Mouse (Mus musculus) urinary bladder, postnatal 4 days (tissue): ENCODE results near the gene Ryr2.
"Not testable (repeated sequence)": the region's sequence is repeated elsewhere in the genome, so short reads cannot be mapped to it uniquely, and the experiment has no call there.

Experiments used
- DNase-seq, 2 experiments: peaks; one replicate each; pipeline ENCODE4 v3.0.0; 2021 to 2022; ENCODE audit warnings: low spot score in 2 of 2

The Ryr2 gene

DNA sequence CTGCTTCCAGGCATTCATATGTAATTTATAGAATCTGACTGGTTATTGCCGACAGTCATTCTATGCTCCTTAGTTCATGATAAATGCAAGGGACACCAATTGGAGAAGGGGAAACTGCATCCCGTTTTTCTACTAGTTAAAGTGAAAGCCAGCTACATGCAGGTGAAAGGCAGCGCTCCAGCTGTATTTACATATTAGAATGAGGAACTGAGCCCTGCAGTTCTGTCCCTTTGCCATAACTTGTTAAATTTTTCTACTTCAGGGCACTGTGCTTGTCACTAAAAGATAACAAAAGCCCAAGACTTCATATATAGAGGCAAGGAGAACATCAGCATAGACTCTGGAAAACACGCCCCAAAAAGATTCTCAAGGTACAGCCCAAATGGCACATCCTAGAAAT, 165.0 kb downstream of the Ryr2 start:
- DNase-seq = no peak

DNA sequence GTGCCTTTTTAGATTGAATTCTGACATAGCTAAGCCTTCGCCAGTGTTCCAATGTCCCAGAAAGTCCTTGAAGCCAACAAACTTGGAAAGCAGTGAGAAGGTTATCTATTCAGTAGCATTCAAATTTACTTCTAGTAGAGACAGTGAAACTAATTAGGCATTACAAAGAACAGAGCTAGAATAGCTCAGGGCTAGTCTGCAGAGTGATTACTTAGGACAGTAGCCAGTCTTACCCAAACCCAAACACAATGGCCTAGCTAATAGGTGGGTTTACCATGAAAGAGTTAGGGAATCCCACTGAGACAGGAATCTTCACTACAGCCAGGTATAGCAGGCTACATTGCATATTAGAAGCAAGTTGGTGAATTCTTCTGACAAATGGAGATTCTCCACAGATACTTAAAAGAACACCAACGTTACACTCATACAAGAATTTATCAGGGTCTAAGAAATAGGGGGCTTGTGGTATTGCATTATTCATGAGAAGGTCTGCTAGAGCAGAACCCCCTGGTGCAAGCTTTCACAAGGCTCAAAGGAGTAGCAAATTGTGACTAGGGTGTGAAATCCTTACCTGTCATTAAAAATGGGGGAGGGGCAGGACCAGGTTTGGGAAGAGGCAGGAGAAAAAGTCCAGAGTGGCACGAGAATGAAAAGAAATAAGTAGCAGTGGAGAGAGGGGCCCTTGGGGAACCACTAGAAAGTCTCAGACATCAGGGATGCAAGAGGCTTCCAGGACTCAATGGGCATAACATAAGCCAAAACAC, 172.3 kb downstream of the Ryr2 start:
- DNase-seq = not testable (repeated sequence)

DNA sequence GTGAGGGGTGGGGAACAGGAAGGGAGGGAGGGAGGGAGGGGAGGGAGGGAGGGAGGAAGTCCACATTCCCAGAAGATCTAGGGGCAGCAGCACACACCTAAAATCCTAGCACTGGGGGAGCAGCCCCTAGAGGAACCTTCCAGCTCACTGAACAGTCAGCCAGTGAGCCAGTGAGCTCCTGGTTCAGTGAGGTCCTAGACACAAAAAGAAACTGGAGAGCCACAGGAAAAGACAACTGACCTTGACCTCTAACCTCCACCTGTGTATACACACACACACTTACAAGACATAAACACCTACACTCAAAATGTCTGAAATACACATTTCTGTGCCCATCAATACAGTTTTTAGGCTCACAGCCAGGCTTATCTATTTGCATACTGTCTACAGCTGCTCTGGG, 173.4 kb downstream of the Ryr2 start:
- no peak for DNase-seq

DNA sequence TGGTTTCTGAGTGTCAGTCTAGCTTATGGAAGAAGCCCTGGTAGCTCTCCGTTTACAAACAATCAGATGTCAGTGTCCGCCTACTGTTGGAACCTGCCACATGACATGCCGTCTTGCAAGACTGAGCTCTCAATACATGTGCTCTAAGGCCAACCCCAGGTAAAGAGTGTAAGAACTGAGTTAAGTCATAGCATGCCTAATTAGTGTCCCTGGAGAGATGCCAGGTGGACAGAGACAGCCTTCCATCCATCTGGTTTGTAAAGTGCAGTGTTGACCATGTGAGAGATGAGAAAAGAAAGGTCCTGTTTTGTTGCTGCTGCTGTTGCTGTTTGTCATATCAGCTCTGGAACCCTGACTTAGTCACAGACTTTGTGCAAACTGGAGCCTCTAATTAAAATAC, 178.0 kb downstream of the Ryr2 start:
- no peak for DNase-seq

DNA sequence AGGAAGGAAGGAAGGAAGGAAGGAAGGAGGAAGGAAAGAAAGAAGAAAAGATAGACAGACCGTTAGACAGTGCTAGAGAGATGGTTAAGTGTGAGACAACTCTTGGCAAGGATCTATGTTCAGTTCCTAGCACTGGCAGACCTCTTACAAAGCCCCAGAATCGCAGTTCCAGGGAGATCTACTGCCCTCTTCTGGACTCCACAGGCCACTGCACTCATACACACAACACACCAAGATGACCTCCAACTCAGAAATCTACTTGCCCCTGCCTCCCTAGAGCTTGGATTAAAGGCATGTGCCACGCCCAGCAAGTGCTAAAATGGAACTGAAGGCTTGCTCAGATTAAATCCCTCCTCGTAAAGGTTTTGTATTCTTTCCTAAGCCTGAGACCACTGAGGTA, 179.0 kb downstream of the Ryr2 start:
- DNase-seq = no peak

DNA sequence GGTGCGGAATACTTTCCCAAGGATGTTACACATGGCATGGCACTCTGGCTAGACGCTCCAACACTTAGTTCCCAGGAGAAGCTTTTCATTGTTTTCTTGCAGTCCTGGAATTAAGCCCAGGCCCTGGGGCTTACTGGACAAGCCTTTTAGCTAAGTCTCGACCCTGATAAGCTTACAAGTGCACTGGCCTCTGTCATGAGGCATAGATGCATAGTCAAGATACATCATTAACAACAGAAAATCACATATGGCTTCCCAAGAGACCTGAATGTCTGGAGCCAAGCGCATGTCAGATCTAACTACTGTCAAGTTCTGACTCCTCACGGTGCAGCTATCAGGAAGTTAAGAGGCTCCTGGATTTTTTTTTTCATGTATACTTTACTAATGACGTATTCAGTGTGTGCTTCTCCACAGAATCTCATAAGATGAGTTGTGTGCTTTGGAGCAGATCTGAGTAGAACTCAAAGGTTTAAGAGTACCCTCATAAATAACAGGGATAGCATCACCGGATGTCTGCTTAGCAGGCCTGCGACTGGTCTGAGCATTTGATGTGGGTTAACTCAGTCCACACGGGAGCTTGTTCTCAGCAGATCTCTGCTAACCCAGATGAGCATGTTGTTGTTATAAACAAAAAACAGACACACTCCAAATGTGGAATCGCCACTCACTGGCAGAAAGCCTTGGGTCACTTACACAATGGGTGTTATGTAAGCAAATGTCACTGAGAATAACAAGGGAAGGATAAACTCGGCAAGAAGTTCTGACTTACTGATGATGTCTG, 179.8 kb downstream of the Ryr2 start:
- no peak for DNase-seq

DNA sequence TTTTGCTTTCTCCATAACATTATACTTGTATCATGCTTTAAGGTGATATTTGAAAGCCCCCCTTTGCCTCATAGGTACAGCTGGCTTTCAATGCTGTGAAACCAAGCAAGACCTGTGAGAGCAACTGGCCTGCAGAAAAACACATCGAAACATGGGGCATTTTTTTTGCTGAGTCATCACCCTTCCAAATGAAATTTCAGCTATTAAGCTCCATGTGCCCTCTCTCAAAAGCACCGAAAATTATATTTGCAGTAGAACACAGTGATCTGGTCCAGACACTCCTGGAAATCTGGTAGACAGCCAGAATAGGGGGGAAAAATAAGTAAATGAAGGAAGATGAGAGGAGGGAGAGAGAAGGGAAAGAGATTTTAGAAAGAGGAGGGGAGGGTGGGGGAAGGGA, 180.5 kb downstream of the Ryr2 start:
- no peak for DNase-seq

DNA sequence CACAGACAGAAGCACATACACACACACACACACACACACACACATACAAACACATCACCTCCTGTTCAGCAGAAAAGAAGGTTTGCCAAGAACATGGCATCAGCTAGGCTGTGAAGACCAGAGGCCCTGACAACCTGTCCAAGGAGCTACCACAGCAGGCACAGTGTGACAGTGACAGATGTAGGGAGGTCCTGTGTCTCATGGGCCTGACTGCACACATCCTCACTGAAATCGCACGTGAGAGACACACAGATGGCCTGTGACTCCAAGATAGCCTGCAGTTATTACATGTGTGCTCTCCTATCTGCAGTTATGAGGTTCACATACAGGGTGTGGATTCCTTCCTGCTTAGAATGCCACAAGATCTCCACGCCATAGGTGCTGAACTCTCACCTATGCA, 182.0 kb downstream of the Ryr2 start:
- DNase-seq = no peak

DNA sequence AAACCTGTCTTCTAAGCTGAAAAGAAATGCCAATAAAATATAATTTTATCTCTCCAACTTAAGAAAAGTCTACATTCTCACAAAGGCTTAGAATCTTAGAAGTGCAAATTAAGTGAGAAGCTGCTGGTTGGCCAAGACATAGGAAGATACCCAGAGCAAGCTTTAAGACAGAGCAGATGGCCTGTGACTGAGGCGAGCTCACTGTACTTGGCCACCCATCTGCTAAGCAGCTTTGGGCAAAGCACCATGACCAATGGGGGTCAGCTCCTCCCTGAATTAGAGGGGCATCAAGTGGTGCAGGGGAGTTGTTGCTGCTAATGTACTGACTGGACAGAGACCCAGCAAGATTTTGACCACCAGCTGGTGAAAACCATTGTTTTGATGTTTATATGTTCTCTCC, 186.2 kb downstream of the Ryr2 start:
- DNase-seq = no peak

DNA sequence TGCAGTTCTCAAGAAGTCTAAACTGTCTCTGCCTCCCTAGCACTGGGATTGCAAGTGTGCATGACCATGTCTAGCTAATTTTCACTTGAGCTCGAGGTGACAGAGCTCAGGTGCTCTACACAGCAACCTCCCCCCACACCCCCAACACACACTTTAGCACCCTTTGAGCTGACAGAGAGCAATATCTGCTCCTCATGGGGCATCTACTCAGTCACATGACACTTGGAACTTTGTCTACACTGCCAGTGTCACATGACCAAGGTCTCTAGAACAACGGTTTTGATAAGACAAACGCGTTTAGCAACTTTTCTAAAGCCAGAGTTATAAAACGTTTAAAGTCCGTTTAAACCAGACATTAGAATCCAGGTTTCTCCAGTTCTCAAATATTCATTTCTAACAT, 187.3 kb downstream of the Ryr2 start:
- no peak for DNase-seq

DNA sequence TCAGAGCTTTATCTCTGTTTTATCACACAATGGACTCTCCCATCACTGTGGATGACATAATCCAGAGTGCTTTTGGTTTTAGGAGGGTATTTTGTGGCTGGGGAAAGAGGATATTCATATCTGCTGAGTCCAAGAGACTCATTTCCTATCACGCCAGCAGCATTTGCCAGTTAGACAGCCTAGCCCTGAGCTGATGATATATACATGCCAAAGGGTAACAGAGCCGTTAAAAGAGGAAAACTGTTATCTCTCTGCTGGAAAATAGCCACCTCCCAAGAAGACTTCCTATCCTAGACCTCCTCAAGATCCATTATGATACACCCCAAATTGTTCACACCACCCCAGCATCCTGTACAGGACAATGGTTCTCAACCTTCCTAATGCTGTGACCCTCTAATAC, 191.1 kb downstream of the Ryr2 start:
- DNase-seq = no peak

DNA sequence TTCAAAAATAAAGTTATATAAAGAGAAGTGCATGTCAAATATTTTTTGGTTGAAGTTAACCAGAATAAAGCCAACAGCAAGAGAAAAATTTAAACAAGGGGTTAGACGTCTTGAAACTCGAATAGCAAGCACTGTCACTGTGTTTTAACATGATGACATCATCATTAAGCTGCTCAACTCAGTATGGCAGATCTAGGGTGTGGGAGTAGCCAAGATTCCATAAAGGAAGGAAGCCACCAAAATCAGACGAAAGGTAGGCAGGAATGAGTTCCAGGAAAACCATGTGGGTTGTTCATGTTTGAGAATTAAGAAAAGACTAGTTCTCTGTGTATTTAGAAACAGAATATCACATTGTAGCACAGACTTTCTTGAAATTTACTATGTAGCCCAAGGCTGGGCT, 192.1 kb downstream of the Ryr2 start:
- DNase-seq = no peak

DNA sequence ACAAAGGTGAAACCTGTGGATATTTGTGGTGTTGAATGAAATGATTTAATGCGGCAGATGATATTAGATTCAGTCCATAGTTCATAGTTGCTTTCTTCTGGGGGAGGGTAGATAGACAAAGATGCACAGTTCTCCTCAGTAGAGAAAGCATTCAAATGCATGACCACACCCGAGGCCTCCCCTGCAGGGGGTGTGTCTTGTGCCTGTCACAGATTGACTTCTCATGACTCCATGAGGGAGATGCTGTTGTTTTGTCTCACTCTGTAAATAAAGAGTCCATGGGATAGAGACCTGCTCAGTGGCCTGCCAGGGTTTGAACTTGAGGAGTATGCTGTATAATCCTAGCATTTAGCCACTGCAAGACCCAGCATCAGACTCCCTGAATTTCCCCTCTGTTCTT, 194.5 kb downstream of the Ryr2 start:
- no peak for DNase-seq

DNA sequence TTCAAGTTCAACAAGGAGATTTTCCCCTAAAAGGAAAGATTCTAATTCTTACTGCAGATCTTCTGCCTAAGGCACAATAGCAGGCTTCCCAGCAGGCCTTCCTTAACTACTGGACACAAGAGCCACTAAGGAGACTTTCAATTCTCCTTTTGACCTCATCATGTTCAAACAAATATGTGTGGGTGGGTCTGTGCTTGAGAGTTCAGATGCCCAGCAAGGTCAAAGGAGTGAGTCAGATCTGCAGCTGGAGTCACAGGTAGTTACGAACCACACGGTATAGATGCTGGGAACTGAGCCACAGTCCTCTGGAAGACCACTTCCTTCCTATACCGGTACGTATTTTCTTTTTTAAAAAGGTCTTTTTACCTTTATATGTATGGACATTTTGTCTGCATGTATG, 198.6 kb downstream of the Ryr2 start:
- no peak for DNase-seq

DNA sequence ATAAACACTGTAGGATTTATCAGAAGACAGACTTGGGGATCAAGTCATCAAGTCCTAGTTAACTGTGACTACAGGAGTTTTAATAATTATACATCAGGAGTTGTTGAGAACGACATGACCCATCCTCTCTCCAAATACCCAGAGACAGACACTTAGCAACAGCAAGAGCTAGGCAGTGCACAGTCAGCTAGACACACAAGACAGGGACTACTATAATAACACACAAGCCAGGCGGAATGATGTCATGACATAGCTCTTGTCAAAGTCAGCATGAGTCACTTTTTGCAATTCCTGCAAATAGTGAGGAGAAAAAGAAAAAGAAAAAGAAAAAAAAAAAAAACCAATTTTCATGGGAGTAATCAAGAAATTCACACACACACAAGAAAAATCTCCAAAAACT, 201.6 kb downstream of the Ryr2 start:
- DNase-seq = no peak

DNA sequence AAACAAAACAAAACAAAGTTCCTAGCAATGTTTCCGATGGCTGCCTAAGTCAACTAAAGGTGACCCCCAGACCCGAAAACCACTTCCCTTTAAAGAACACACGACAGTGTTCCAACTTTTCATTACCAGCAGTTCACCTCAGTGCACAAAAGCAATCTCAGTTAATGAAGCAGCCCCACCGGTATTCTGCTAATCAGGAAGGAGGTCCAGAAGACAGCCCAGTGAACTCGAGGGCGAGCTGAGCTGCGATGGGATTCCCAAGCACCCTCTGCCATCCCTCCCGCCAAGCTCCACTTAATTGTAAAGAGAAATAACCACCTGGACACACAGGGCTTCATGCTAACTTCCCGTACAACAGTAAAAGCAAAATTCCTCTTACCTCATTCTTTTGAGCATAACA, 203.5 kb downstream of the Ryr2 start:
- DNase-seq = no peak

DNA sequence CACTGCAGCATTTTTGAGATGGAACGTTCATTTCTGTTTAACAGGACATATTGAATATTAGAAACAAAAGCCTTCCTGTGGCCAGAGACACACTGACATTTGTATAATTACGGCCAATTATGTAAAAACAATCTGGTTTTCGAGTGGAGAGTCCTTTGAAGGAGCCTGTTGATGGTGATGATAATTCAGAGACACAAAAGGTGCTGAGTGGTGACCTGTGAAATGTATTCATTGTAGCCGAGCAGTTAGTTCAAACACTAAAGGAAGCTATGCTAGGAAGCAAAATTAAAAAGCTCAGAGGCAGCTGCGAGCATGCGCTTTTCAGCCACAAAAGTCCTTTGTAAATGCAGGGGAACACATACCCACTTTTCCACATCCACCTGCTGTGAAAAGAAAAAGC, 203.9 kb downstream of the Ryr2 start:
- no peak for DNase-seq

DNA sequence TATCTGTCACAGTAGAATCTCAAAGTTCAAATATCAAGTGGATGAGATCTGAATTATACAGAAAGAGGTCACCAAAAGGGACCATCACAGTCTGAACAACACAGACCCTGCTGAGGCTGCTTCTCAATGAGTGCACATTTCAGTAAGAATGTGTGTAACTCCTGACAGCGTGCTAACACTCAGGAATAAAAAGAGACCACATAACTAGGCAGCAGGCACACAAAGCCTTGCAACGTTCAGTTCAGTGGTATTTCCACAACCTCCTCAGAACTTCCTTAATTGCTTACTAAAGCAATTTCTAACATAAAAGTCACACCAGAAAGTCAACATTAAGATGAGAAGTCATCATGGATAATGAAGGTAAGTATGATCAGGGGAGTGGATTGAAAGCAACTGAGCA, 206.1 kb downstream of the Ryr2 start:
- no peak for DNase-seq

DNA sequence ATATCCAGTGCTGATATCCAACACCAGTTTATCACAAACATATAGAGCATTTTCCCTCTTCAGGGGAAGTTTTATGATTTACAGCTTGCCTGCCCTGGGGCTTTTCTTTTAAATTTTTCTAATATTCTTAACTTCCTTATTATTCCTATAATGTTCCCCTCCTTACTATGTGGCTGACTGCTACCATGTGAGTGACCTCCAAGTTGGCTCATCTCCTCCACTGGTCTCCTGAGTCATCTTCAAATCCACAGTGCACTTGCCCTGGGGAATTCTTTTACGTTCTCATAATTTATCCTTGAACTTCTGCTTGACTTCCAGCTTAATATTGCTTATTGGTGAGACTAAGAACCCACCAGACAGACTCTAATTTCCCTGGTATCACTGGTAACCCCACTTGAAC, 211.1 kb downstream of the Ryr2 start:
- no peak for DNase-seq

DNA sequence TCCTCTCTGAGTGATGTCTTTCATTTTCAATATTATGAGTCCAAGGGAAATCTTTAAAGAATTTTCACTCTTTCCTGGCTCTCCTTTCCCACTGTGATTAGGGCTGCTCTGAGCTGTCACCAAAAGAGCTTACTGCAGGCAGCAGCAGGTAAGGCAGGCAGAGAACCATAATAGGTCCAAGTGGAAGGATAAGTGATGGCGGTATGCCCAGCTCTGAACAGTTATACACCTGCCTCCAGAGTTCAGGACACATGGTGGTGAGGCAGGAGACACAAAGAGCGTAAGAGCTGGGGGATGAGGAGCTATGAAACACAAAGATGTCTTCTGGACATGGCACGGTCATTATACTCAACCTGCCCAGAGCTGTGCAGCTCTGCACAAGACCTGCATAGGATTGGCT, 215.0 kb downstream of the Ryr2 start:
- DNase-seq = no peak

DNA sequence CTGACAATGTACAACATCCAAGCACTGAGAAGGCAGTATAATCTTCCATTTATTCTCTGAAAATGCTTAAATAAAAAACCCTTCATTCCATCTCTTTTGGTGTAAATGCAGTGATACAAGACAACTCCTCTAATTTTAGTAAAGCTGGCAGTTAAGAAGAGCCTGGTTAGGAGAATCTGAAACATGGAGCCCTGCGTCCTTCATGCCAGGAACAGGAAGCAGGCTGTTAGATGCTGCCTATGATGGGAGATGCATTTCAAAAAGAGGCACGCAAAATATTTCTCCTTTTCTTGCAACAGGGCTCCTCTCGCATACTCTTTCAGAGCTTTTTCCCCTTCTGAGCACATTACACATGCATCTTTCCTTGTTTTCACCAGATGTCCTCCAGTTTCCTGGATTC, 215.6 kb downstream of the Ryr2 start:
- DNase-seq = no peak

DNA sequence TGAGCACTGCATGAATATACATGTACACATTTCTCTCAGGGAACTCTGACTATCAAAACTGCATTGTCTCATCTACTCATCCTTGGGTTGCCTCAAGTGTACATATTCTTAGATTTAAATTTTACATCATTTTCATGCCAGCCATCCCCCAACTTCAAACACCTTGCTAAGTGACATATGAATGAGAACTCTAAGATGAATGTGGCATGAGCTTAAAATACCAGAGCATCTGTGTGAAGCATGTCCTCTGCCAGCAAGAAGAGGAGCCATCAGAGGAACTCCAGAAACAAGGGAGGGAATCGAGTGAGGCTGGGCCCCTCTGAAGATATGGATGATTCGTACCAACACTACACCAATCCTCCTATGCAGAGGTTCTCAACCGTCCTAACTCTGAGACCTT, 222.6 kb downstream of the Ryr2 start:
- DNase-seq = no peak

DNA sequence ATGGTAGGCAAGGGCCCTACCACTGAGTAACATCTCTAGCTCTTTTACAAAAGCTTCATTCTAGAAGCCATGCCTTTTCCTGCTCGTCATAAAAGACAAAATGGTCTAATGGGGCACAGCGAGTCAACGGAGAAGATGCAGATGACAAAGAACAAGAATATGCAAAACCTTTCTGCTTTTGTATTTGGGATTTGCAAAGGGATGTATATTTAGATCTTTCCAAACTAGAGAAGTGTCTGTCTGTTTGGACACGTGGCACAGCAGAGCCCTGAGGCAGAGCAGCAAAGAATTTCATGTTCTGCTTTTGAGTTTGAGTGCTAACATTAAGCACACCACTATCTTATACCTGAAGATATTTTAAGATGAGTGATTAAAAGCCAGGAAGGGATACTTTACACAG, 224.4 kb downstream of the Ryr2 start:
- no peak for DNase-seq
